Mouse (Mus musculus) spleen, adult 12 weeks (tissue): ENCODE data around the gene Olfr963.
"Not testable (repeated sequence)": the region's sequence is repeated elsewhere in the genome, so short reads cannot be mapped to it uniquely, and the experiment has no call there.

Experiments
- DNase-seq: peaks from one replicate; pipeline ENCODE4 v3.0.0; 2022; ENCODE audit warnings: low spot score

The Olfr963 gene

DNA sequence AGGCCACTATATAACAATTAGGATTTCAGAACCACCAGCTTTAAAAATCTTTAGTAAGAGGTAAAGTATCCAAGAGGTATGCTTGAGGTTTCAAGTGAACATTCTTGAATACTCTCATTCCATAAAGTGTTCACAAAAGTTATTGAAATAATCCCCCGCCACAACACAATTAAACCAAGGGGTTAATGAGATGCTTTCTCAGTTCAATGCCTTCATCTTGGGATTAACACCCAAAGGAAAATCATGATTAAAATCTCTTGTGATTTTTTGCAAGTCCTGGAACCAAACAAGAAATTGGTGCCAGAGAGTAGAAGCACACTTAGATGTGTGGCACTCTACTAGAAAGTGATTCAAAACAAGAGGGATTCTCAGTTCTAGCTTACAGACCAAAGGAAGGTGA is at the start of gene Olfr963:
TSS of gene Olfr963 (plus strand) at position 301 of the 400 bp plus-strand sequence.
- no peak for DNase-seq

DNA sequence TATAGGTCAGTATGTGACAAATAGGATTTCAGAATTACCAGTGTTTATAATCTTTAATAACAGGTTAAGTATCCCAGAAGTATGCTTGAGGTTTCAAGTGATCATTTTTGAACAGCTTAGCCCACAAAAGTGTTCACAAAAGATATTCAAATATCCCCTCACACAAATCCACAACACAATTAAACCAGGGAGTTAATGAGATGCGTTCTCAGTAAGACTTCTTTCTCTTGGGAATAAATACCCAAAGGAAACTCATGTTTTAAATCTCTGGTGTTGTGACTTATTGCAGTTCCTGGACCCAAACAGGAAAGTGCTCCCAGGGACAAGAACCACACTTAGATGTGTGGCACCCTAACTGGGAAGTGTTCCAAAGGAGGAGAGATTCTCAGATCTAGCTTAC is 45.9 kb upstream of the Olfr963 start, which contains the start of gene Olfr960:
TSS of gene Olfr960 (plus strand) at position 301 of the 400 bp plus-strand sequence.
- DNase-seq: no peak

DNA sequence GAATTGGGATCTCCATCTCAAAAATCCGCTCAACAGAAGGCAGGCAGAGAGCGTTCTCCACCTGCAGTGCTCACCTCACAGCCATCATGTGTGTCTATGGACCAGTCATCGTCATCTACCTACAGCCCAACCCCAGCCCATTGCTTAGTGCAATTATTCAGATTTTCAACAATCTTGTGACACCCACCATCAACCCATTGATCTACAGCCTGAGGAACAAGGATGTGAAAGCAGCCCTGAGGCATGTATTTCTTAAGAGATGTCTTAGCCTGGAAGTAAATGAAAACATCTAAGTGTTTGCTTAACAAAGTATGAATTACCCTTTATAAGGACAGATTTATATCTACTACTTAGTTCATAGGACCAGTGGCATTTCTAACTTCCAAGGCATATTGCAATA is 43.2 kb upstream of the Olfr963 start:
- DNase-seq: no peak

DNA sequence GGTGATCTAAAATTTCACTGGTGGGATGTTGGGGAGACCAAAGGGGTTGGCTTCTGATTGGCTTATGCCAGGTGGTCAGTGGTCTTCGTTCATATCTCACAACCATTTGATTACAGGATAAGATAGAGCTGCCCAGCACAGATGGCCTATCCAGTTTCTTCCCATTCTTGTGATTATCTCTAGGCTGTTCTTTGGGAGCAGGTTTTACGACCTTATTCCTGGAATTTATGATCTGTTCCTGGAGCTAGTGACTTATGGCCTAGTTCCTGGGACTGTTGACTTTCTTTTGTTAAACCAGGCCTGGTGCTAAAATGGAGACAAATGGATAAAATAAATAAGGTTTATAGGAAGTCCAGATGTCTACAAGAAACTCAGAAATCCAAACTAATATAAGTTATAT is 42.3 kb upstream of the Olfr963 start:
- no peak for DNase-seq

DNA sequence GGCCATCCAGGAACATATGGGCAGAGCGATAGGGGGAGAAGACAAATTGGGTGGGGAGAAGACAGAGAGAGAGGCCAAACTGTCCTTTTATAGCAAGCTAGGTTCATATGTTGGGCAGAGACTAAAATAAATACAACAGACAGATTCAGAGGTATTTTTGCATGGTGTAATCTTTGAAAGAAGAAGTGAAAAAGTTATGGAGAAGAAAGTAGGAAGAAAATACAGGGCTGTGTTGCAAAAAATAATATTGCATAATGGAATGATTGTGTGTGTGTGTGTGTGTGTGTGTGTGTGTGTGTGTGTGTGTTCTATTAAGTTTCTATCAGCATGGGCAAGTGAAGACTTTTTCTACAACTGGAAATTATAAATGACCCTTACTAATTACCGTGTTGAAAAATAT is 37.9 kb upstream of the Olfr963 start:
- DNase-seq: no peak

DNA sequence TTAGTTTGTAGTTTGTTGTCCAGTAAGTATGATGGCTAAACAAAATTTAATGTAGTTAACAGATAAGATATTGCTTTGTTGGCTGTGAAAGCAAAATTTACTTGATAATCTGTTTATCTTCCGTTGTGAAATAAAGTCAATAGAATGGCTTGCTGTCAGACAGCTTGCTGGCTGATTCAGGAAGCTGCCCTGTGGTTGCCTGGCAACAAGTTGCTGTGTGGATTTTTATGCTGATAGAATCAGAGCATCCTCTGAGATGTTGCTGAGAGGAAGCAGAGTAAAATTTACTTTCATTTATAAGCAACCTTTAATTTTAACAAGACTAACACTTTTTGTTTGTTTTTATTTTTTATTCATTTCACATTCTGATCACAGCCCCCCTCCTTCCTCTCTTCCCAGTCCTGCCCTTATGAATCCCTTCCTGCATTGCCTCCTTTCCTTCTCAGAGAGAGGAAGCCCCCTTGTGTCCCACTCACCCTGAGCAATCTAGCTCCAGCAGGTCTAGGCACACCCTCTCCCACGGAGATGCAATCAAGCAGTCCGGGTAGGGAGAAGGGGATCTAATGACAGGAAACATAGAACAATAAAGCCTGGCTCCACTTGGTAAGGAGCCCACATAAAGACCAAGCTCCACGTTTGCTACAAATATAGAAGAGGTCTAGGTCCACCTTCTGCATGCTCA is 33.0 kb upstream of the Olfr963 start:
- no peak for DNase-seq

DNA sequence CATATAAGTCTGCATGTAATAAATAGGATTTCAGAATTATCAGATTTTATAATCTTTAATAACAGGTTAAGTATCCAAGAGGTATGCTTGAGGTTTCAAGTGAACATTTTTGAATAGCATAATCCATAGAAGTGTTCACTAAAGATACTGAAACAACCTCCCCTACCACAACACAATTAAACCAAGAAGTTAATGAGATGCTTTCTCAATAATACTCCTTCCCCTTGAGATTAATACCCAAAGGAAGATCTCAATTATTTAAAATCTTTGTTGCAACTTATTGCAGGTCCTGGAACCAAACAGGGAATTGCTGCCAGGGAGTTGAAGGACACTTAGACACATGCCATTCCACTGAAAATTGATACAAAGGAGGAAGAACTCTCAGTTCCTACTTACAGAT is 22.2 kb upstream of the Olfr963 start, which contains the start of gene Olfr961:
TSS of gene Olfr961 (plus strand) at position 301 of the 400 bp plus-strand sequence.
- DNase-seq: no peak

DNA sequence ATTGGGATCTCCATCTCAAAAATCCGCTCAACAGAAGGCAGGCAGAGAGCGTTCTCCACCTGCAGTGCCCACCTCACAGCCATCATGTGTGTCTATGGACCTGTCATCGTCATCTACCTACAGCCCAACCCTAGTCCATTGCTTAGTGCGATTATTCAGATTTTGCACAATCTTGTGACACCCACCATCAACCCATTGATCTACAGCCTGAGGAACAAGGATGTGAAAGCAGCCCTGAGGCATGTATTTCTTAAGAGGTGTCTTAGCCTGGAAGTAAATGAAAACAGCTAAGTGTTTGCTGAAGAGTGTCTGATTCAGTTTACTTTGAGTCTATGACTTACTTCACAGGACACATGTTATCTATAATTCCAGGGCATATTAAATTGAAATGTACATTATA is 19.6 kb upstream of the Olfr963 start:
- no peak for DNase-seq

DNA sequence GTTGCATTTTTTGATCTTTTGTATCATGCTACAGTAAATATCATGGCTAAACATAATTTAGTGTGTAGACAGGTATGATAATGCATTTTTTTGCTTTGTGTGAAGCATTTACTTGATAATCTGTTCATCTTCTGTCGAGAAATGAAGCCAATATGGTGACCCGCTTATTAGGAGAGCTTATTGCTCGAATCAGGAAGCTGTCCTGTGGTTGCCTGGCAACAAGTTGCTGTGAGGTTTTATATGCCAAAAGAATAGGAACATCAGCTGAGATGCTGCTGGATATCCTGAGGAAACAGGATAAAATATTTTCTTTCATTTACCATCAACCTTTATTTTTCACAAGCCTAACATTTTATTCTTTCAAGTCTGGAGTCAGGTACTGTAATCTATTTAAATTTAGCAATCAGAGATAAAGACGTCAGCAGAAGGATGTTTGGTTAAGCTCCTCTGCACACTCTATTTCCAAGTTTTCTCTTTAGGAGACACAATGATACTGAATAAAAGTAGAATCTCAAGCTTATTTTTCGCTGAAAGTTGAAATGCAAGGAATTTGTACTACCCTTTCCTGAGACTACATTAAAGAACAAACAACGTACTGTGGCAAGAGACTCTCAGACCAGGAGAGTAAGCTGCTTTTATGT is 12.1 kb upstream of the Olfr963 start:
- DNase-seq: no peak

DNA sequence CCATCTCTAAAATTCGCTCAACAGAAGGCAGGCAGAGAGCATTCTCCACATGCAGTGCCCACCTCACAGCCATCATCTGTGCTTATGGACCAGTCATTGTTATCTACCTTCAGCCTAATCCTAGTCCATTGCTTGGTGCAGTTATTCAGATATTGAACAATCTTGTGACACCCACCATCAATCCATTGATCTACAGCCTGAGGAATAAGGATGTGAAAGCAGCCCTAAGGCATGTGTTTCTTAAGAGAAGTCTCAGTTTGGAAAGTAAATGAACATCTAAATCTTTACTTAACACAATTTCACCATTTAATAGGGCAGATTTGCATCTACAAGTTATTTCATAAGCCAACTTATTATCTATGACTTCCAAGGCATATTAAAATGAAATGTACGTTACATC is 2.7 kb downstream of the Olfr963 start:
- no peak for DNase-seq

DNA sequence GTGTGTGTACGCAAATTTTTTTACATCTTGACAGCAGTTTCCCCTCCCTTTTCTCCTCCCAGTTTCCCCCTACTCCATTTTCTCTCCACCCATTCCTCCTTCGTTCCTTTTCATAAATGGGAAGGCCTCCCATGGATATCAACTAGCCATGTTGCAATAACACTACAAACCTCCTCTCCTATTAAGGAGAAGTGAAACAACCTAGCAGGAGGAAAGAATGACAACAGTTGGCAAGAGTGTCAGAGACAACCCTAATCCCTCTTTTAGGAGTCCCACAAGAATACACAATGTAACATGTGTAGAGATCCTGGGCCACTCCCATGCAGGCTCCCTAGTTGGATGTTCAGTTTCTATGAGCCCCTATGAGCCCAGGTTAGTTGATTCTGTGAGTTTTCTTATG is 7.8 kb downstream of the Olfr963 start:
- DNase-seq: no peak

DNA sequence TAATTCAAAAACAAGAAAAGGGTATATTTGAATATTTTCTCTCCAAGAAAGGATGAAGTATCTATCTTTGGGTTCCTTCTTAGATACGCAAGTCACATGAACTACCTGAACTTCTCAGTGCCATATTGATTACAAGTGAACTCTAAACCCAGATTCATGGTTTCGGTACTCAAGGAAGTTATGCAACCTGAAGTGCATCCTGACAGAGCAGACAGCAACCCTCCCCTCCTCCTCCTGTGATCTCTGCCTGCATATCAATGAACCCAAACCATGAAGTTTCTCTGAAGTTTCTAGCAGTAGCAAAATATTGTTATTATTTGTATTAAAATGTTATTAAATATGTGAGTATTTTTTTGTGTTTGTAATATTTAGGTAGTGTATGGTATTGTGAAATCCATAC is 11.6 kb downstream of the Olfr963 start:
- DNase-seq: no peak

DNA sequence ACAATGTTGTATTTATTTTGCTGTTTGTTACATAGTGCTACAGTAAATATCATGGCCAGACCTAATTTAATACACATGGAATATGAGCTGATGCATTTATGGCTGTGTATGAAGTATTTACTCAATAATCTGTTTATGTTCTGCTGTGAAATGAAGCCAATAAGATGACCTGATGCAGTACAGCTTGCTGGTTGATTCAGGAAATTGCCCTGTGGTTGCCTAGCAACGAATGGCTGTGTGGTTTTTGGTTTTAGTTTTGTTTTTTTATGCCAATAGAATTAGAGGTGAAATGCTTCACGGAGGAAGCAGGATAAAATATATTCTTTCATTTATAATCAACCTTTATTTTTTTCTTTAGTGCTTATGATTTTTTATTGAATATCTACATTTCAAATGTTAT is 12.3 kb downstream of the Olfr963 start:
- no peak for DNase-seq

DNA sequence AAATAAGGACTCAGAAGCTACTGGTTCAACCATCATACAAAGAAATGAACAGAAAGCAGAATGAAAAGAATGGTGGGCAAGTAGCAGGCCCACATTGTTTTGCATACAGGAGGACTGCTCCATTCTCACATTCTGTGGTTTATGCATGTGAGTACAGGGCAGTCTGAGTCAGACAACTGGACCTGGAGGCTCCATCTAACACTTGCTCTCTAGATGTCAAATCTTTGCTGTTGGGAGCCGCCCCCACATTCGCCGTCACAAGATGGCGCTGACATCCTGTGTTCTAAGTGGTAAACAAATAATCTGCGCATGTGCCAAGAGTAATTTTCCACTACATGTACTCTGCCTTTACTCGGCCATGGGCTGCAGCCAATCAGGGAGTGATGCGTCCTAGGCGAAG is 34.1 kb downstream of the Olfr963 start:
- not testable (repeated sequence) for DNase-seq

DNA sequence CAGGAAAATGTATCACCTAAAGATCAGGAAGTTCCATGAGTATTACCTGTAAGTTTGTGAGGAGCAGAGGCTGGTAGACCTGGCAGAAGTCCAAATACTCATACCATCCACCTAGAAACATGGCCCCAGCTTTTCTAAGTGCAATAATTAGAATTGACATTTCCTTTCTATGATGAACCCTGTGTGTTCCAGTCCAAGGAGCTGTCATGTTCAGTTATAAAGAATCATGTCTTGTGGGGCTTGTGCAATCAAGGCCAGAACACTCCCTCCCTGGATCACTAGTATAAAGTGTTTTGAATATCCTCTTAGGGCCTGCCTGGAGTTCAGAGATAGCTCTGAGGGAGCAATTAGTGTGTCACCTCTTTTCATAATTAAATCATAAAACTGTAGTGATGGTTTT is 40.0 kb downstream of the Olfr963 start, which contains the start of gene Olfr149:
TSS of gene Olfr149 (minus strand) at position 101 of the 400 bp plus-strand sequence.
- no peak for DNase-seq

DNA sequence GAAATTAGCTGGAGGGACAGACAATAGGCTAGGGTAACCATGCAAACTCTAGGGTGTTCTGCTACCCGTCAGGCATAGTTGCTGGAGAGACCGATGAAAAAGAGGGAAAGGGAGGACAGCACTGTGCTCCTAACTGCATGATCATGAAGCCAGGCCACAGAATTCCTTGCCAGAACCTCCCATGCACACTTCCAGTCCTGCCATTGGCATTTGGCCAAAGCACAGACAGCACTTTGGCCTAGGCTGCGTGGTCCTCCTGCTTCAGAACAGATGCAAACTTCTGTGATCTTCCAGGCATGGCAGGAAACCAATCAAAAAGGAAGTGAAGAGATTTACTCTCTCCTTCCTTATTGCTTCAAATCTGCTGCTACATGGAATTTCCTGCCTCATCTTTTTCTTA is 42.0 kb downstream of the Olfr963 start:
- DNase-seq: no peak

DNA sequence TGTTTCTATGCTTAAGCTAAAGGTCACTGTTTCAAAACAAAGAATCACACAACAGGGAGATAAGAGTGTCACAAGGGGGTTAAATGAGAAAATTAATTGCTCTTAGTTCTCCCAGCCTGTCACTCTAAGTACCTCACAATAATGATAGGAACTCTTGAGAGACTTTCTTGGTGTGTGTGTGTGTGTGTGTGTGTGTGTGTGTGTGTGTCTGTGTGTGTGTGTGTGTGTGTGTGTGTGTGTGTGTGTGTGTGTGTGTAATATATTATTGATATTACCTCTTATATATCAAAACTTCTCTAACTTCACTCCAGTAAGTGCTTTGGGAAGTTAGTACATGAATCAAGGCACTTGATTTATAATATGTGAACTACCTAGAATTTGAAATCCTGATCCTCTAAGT is 44.0 kb downstream of the Olfr963 start, which contains the start of gene Olfr965:
TSS of gene Olfr965 (plus strand) at position 301 of the 400 bp plus-strand sequence.
- DNase-seq: no peak
